Mouse (Mus musculus) lung, embryonic 14.5 days (tissue): ENCODE results near the gene Myt1. TPM values are rescaled to one million over a fixed set of nuclear protein-coding genes. Genes with fewer than 3 reads are reported as not detected.
A peak's percentile ranks its signal among the peaks of the same experiment; 100 is the strongest.

Experiments used
- ATAC-seq: fragments of 200-750 bp; cut with Nextera tagmentation; 2 replicates; pipeline ENCODE4 v1.8.0; 2017; ENCODE audit warnings: mild to moderate bottlenecking, moderate TSS enrichment, moderate library complexity; ENCODE audit not compliant: insufficient read depth
- DNase-seq: peaks from one replicate; pipeline ENCODE4 v3.0.0-alpha.2; 2015
- H3K27ac ChIP-seq: fragments of 300-500 bp; sonication (generic); 2 replicates; pipeline ENCODE4 v1.5.1; 2014; ENCODE audit warnings: low read depth, mild to moderate bottlenecking, moderate library complexity
- H3K27me3 ChIP-seq: fragments of 300-500 bp; sonication (generic); 2 replicates; pipeline ENCODE4 v1.6.1; 2014; ENCODE audit warnings: low read length, control low read depth; ENCODE audit not compliant: insufficient read depth
- H3K36me3 ChIP-seq: fragments of 300-500 bp; sonication (generic); 2 replicates; pipeline ENCODE4 v1.6.1; 2014; ENCODE audit warnings: control low read depth; ENCODE audit not compliant: insufficient read depth
- H3K4me1 ChIP-seq: fragments of 300-500 bp; sonication (generic); 2 replicates; pipeline ENCODE4 v1.6.1; 2014; ENCODE audit warnings: antibody characterized with exemption, control low read depth; ENCODE audit not compliant: insufficient read depth
- H3K4me2 ChIP-seq: fragments of 300-500 bp; sonication (generic); 2 replicates; pipeline ENCODE4 v1.6.1; 2014; ENCODE audit warnings: mild to moderate bottlenecking
- H3K4me3 ChIP-seq: fragments of 300-500 bp; sonication (generic); 2 replicates; pipeline ENCODE4 v1.5.1; 2014; ENCODE audit warnings: low read depth, low read length
- H3K9ac ChIP-seq: fragments of 300-500 bp; sonication (generic); 2 replicates; pipeline ENCODE4 v1.6.1; 2014
- H3K9me3 ChIP-seq: fragments of 300-500 bp; sonication (generic); 2 replicates; pipeline ENCODE4 v1.6.1; 2016; ENCODE audit warnings: low read depth, low read length, control low read depth
- CTCF ChIP-seq: IDR thresholded peaks from 2 replicates; pipeline ENCODE4 v1.5.1; 2016; ENCODE audit warnings: antibody characterized with exemption, low read depth
- WGBS: fragments of 180-500 bp; shearing (Covaris S2); extraction: QIAGEN DNeasy Blood & Tissue Kit; methylation state at CpG from one replicate; pipeline ENCODE4 v1.1.7; 2014; 5-methylcytosine and 5-hydroxymethylcytosine counted together
- polyA plus RNA-seq: library from polyadenylated mRNA; unstranded; fragments of >200 nt; fragmentation: Nextera tagmentation; extraction: Ambion mirVana; gene quantifications from 2 replicates; pipeline ENCODE4 v1.2.1, GENCODE M21; 2014

Gene Myt1
- 0.05 and 0.25 TPM in 2 replicates for polyA plus RNA-seq

DNA sequence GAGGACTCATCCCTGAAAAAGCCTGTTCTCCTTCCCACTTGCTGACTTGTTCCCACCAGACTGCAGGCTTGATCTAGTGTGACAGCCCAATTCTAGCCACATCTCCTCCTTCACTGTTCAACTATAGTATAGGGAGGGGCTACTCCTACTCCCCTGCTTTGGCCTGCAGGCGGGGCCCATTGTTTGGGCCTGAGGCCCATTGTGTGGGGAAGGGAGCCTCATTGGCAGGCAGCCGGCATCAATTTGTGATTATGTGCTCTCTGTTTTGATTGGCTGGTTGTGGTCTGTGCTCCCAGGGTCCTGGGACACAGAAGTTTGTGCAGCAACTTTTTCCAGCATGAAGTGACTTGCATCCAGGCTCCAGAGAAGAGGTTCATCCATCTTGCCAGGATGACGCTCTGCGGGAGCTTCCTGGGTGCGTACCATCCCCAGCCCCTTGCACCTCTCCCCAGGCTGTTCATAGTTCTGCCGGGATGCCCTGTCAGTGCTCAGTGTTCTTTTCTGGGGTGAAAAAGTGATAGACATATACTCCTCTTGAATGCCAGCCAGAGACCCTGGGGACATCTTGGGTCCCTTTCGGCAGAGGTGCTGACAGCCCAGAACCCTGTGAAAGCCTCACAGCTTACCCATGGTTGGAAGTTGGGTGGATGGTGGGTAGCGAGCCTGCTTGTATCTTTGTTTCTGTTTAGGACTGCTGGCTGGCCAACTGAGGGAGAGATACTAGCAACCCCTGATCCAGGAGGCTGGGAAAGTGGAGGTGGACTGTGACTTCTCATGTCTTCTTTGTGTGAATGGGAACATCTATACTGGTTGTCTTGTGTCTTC lies at the start of gene Myt1:
Myt1 (plus strand) TSS at position 327 of the 825 bp plus-strand sequence.
- Histone ChIP-seq H3K27me3 (no peaks in the 10 kb centered on the region), H3K4me2 (no peak within 1 kb of the TSS), H3K4me1 (no peaks in the 10 kb centered on the region), H3K36me3 (no peaks in the 10 kb centered on the region), H3K27ac (no peak within 1 kb of the TSS), H3K9ac (no peak within 1 kb of the TSS), H3K9me3 (no peaks in the 10 kb centered on the region), H3K4me3 (no peak within 1 kb of the TSS)
- no peak for TF ChIP-seq CTCF
- DNase-seq (peak; percentile 8), ATAC-seq (no peak)
- WGBS = 51% methylated on average over 8 of the region's 8 CpGs

DNA sequence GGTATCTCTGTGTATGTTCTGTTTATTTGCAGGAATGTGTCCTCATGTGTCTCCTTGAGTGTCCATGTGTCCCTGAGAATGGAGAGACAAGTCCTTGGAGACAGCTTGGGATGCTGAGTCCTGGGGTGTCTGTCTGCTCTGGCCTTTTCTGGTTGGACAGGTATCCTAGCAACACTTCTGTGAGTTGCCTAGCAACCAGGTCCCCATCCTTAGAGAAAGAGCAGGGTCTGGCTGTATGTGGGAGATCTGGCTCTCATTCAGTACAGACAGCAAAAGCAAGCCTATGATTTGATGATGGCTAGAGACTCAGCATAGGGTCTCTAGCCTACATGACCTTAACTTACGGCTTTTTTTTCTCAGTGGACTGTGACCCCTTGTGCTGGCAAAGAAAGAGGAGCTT lies 49.4 kb upstream of the Myt1 start:
- H3K4me3 ChIP-seq = no peak overlapping the region
- no peaks in the 10 kb centered on the region for H3K4me1 ChIP-seq
- TF ChIP-seq CTCF = no peak
- H3K27ac ChIP-seq = no peak overlapping the region
- no peak overlapping the region for H3K9ac ChIP-seq
- H3K4me2 ChIP-seq = no peak overlapping the region
- H3K27me3 ChIP-seq = no peaks in the 10 kb centered on the region
- WGBS = 78% methylated on average over 1 of the region's 1 CpGs
- DNase-seq = no peak
- ATAC-seq = no peak
- no peaks in the 10 kb centered on the region for H3K36me3 ChIP-seq
- no peaks in the 10 kb centered on the region for H3K9me3 ChIP-seq

- 0% methylated on average over 7 of the region's 7 CpGs for WGBS
- H3K36me3 ChIP-seq = no peaks in the 10 kb centered on the region
- TF ChIP-seq CTCF = no peak
- H3K9ac ChIP-seq = no peak within 1 kb of the TSS
- no peak within 1 kb of the TSS for H3K27ac ChIP-seq
- H3K4me2 ChIP-seq = peak within 1 kb of the TSS; percentile 39
- no peaks in the 10 kb centered on the region for H3K4me1 ChIP-seq
- no peaks in the 10 kb centered on the region for H3K27me3 ChIP-seq
- H3K4me3 ChIP-seq = no peak within 1 kb of the TSS
- DNase-seq (peak; percentile 60), ATAC-seq (peak; percentile 52; the same call in 1 of the 2 replicates)
- H3K9me3 ChIP-seq = no peaks in the 10 kb centered on the region
Measured at GRCm38 (mm10) chr2:181714903-181715326, 48.2 kb upstream of the Myt1 start, which contains the start of gene Oprl1. TSS of gene Oprl1 (plus strand) at chr2:181715016.

- whole genome bisulfite sequencing = 69% methylated on average over 3 of the region's 3 CpGs
- Histone ChIP-seq H3K4me3 (no peak overlapping the region), H3K36me3 (no peaks in the 10 kb centered on the region), H3K27ac (no peak overlapping the region), H3K4me1 (no peaks in the 10 kb centered on the region), H3K9me3 (no peaks in the 10 kb centered on the region), H3K4me2 (peak overlapping the region; percentile 39), H3K27me3 (no peaks in the 10 kb centered on the region), H3K9ac (no peak overlapping the region)
- no peak for ATAC-seq
- TF ChIP-seq CTCF = no peak
- no peak for DNase-seq
Measured at GRCm38 (mm10) chr2:181715382-181715781, 47.8 kb upstream of the Myt1 start.

DNA sequence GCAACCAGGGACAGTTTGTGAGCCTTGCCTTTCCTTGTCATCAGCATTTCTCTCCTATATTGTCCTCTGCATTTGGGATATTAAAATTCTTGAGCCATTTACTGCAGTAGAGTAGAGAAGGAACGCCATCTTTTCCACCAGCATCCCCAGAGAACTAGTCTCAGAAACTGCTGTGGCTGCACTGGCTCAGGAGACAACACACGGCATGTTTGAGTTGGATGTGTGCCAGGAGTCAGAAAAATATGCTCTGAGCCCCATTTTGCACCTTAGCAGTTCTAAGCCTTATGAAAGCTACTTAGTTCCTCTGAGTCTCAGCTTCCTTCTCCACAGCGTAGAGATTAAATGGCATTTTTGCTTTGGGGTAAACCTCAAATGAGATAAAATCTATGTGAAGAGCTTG lies 46.1 kb upstream of the Myt1 start:
- no peaks in the 10 kb centered on the region for H3K36me3 ChIP-seq
- 0 out of 2 replicates have a peak, but pooled peaks have one; percentile 8 for ATAC-seq
- no peaks in the 10 kb centered on the region for H3K27me3 ChIP-seq
- TF ChIP-seq CTCF = no peak
- no peaks in the 10 kb centered on the region for H3K4me1 ChIP-seq
- no peak overlapping the region for H3K9ac ChIP-seq
- 35% methylated on average over 3 of the region's 3 CpGs for WGBS
- peak; percentile 59 for DNase-seq
- no peaks in the 10 kb centered on the region for H3K9me3 ChIP-seq
- H3K4me2 ChIP-seq = no peak overlapping the region
- no peak overlapping the region for H3K27ac ChIP-seq
- H3K4me3 ChIP-seq = no peak overlapping the region

DNA sequence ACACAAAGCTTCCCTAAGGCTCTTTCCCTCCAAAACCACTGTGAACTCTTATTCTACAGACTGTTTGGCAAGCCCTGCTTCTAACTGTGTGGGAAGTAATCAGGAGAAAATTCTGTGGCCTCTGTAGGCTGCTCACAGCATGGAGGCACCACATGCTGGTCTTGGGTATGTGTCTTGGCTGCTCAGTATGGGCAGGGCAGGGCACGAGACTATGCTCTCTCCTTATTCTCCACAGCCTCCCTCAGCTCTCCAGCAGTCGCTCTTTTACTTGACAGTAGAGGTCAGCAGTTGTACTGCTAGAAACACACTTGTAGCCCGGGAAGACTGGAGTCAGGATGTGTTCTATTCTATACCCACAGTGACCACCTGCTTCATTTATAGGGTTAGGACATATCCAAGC lies 43.1 kb upstream of the Myt1 start:
- WGBS = 30% methylated on average over 3 of the region's 3 CpGs
- no peak overlapping the region for H3K9ac ChIP-seq
- H3K36me3 ChIP-seq = no peaks in the 10 kb centered on the region
- H3K27me3 ChIP-seq = no peaks in the 10 kb centered on the region
- H3K4me3 ChIP-seq = no peak overlapping the region
- H3K4me1 ChIP-seq = no peaks in the 10 kb centered on the region
- no peak overlapping the region for H3K27ac ChIP-seq
- no peak for TF ChIP-seq CTCF
- ATAC-seq (no peak), DNase-seq (no peak)
- H3K4me2 ChIP-seq = no peak overlapping the region
- H3K9me3 ChIP-seq = no peaks in the 10 kb centered on the region

GRCm38 (mm10) chr2:181721200-181721599 lies 41.9 kb upstream of the Myt1 start:
- ATAC-seq (no peak), DNase-seq (no peak)
- Histone ChIP-seq H3K36me3 (no peaks in the 10 kb centered on the region), H3K9ac (no peak overlapping the region), H3K4me2 (no peak overlapping the region), H3K27ac (no peak overlapping the region), H3K4me1 (no peaks in the 10 kb centered on the region), H3K9me3 (no peaks in the 10 kb centered on the region), H3K27me3 (no peaks in the 10 kb centered on the region), H3K4me3 (no peak overlapping the region)
- TF ChIP-seq CTCF = no peak
